Mouse (Mus musculus): Measurements from ENCODE around the gene Tmem161a. TPM values are rescaled to one million over a fixed set of nuclear protein-coding genes. Genes with fewer than 3 reads are reported as not detected.
"Not testable (repeated sequence)": the region's sequence is repeated elsewhere in the genome, so short reads cannot be mapped to it uniquely, and the experiment has no call there.

The Tmem161a gene
- polyA plus RNA-seq, 1 experiment, result 89.5 TPM

- Histone ChIP-seq H3K4me1 (ENCODE audit: control insufficient read depth, insufficient read depth, insufficient read length, low read length) (peaks cover 7% of the 10 kb centered on the region), H3K27me3 (ENCODE audit: control insufficient read depth, insufficient read depth, low read length) (no peaks in the 10 kb centered on the region), H3K4me3 (ENCODE audit: low read depth, low read length) (no peak overlapping the region), H3K27ac (ENCODE audit: insufficient read depth, low read depth, low read length) (no peak overlapping the region), H3K36me3 (ENCODE audit: control insufficient read depth, insufficient read depth, low read length) (no peaks in the 10 kb centered on the region)
- TF ChIP-seq POLR2A (IDR thresholded peaks at IDR 0.05; ENCODE audit: low read depth, low read length) (no peak), CTCF (IDR thresholded peaks at IDR 0.05; ENCODE audit: extremely low read depth, insufficient read length, insufficient replicate concordance, low read depth, low read length) (no peak)
- 77% methylated on average over 5 of the region's 5 CpGs for WGBS
Observed at GRCm38 (mm10) chr8:70215092-70215491, 42.9 kb downstream of the Tmem161a start.

- WGBS, result 80% methylated on average over 3 of the region's 3 CpGs
- not testable (repeated sequence) for H3K27me3 ChIP-seq (ENCODE audit: control insufficient read depth, insufficient read depth, low read length)
Observed at GRCm38 (mm10) chr8:70216161-70216560, 44.0 kb downstream of the Tmem161a start.

GRCm38 (mm10) chr8:70216566-70216965 lies 44.4 kb downstream of the Tmem161a start:
- Histone ChIP-seq H3K4me3 (ENCODE audit: low read depth, low read length) (no peak overlapping the region), H3K27me3 (ENCODE audit: control insufficient read depth, insufficient read depth, low read length) (no peaks in the 10 kb centered on the region), H3K36me3 (ENCODE audit: control insufficient read depth, insufficient read depth, low read length) (no peaks in the 10 kb centered on the region), H3K4me1 (ENCODE audit: control insufficient read depth, insufficient read depth, insufficient read length, low read length) (peaks cover 10% of the 10 kb centered on the region), H3K27ac (ENCODE audit: insufficient read depth, low read depth, low read length) (no peak overlapping the region)
- TF ChIP-seq POLR2A (IDR thresholded peaks at IDR 0.05; ENCODE audit: low read depth, low read length) (no peak), CTCF (IDR thresholded peaks at IDR 0.05; ENCODE audit: extremely low read depth, insufficient read length, insufficient replicate concordance, low read depth, low read length) (no peak)
- WGBS, result 33% methylated on average over 1 of the region's 1 CpGs

More at GRCm38 (mm10) chr8:70216161-70216560, 44.0 kb downstream of the Tmem161a start:
- H3K4me3 ChIP-seq (ENCODE audit: low read depth, low read length); H3K27ac ChIP-seq (ENCODE audit: insufficient read depth, low read depth, low read length); H3K36me3 ChIP-seq (ENCODE audit: control insufficient read depth, insufficient read depth, low read length): not testable (repeated sequence)
- H3K4me1 ChIP-seq (ENCODE audit: control insufficient read depth, insufficient read depth, insufficient read length, low read length), result peaks cover 10% of the 10 kb centered on the region

- TF ChIP-seq CTCF (IDR thresholded peaks at IDR 0.05; ENCODE audit: extremely low read depth, insufficient read length, insufficient replicate concordance, low read depth, low read length), result no peak
- TF ChIP-seq POLR2A (IDR thresholded peaks at IDR 0.05; ENCODE audit: low read depth, low read length), result no peak
- H3K4me3 ChIP-seq (ENCODE audit: low read depth, low read length), result no peak overlapping the region
- peaks cover 7% of the 10 kb centered on the region; the same call in 1 of the 2 replicates for H3K4me1 ChIP-seq (ENCODE audit: control insufficient read depth, insufficient read depth, insufficient read length, low read length)
- no peak overlapping the region for H3K27ac ChIP-seq (ENCODE audit: insufficient read depth, low read depth, low read length)
- H3K36me3 ChIP-seq (ENCODE audit: control insufficient read depth, insufficient read depth, low read length), result no peaks in the 10 kb centered on the region
- no peaks in the 10 kb centered on the region for H3K27me3 ChIP-seq (ENCODE audit: control insufficient read depth, insufficient read depth, low read length)
Observed at GRCm38 (mm10) chr8:70217441-70217840, 45.3 kb downstream of the Tmem161a start.

- Histone ChIP-seq H3K27ac (ENCODE audit: insufficient read depth, low read depth, low read length) (no peak overlapping the region), H3K4me1 (ENCODE audit: control insufficient read depth, insufficient read depth, insufficient read length, low read length) (peaks cover 3% of the 10 kb centered on the region; the same call in 1 of the 2 replicates), H3K4me3 (ENCODE audit: low read depth, low read length) (no peak overlapping the region), H3K27me3 (ENCODE audit: control insufficient read depth, insufficient read depth, low read length) (no peaks in the 10 kb centered on the region), H3K36me3 (ENCODE audit: control insufficient read depth, insufficient read depth, low read length) (no peaks in the 10 kb centered on the region)
- WGBS, result 66% methylated on average over 5 of the region's 5 CpGs
- TF ChIP-seq POLR2A (IDR thresholded peaks at IDR 0.05; ENCODE audit: low read depth, low read length) (no peak), CTCF (IDR thresholded peaks at IDR 0.05; ENCODE audit: extremely low read depth, insufficient read length, insufficient replicate concordance, low read depth, low read length) (no peak)
Observed at GRCm38 (mm10) chr8:70219107-70219684, 47.0 kb downstream of the Tmem161a start.

- Histone ChIP-seq H3K4me3 (ENCODE audit: low read depth, low read length) (no peak overlapping the region), H3K36me3 (ENCODE audit: control insufficient read depth, insufficient read depth, low read length) (no peaks in the 10 kb centered on the region), H3K4me1 (ENCODE audit: control insufficient read depth, insufficient read depth, insufficient read length, low read length) (peaks cover 3% of the 10 kb centered on the region; the same call in 1 of the 2 replicates), H3K27me3 (ENCODE audit: control insufficient read depth, insufficient read depth, low read length) (no peaks in the 10 kb centered on the region), H3K27ac (ENCODE audit: insufficient read depth, low read depth, low read length) (no peak overlapping the region)
- WGBS, result 44% methylated on average over 8 of the region's 8 CpGs
- TF ChIP-seq POLR2A (IDR thresholded peaks at IDR 0.05; ENCODE audit: low read depth, low read length) (no peak), CTCF (IDR thresholded peaks at IDR 0.05; ENCODE audit: extremely low read depth, insufficient read length, insufficient replicate concordance, low read depth, low read length) (no peak)
Observed at GRCm38 (mm10) chr8:70220236-70220840, 48.2 kb downstream of the Tmem161a start.

- WGBS, result 79% methylated on average over 3 of the region's 3 CpGs
- no peak overlapping the region for H3K27ac ChIP-seq (ENCODE audit: insufficient read depth, low read depth, low read length)
- peaks cover 3% of the 10 kb centered on the region; the same call in 1 of the 2 replicates for H3K4me1 ChIP-seq (ENCODE audit: control insufficient read depth, insufficient read depth, insufficient read length, low read length)
- no peak overlapping the region for H3K4me3 ChIP-seq (ENCODE audit: low read depth, low read length)
- TF ChIP-seq CTCF (IDR thresholded peaks at IDR 0.05; ENCODE audit: extremely low read depth, insufficient read length, insufficient replicate concordance, low read depth, low read length), result no peak
- TF ChIP-seq POLR2A (IDR thresholded peaks at IDR 0.05; ENCODE audit: low read depth, low read length), result no peak
- no peaks in the 10 kb centered on the region for H3K27me3 ChIP-seq (ENCODE audit: control insufficient read depth, insufficient read depth, low read length)
- H3K36me3 ChIP-seq (ENCODE audit: control insufficient read depth, insufficient read depth, low read length), result no peaks in the 10 kb centered on the region; the same call in 1 of the 2 replicates
Observed at GRCm38 (mm10) chr8:70220911-70221310, 48.8 kb downstream of the Tmem161a start.

Measured in small intestine, adult 2 months (tissue).